Mouse (Mus musculus) thymus, adult 2 months (tissue): Measurements from ENCODE around the gene Krtdap. TPM values are rescaled to one million over a fixed set of nuclear protein-coding genes. Genes with fewer than 3 reads are reported as not detected.

Experiments used
- DNase-seq: peaks from one replicate; pipeline ENCODE4 v3.0.0; 2021
- H3K27ac ChIP-seq: fragments of 200-500 bp; 2 replicates; pipeline ENCODE4 v1.5.1; 2012; ENCODE audit warnings: low read length, control low read depth; ENCODE audit not compliant: control insufficient read depth, insufficient read depth
- H3K27me3 ChIP-seq: fragments of 200-500 bp; 2 replicates; pipeline ENCODE4 v1.6.1; 2012; ENCODE audit warnings: mild to moderate bottlenecking, low read length, moderate library complexity, mixed read lengths; ENCODE audit not compliant: control insufficient read depth, insufficient read depth
- H3K36me3 ChIP-seq: fragments of 200-500 bp; 2 replicates; pipeline ENCODE4 v1.6.1; 2012; ENCODE audit warnings: mild to moderate bottlenecking, low read length, moderate library complexity; ENCODE audit not compliant: control insufficient read depth, insufficient read depth
- H3K4me1 ChIP-seq: fragments of 200-500 bp; replicated peaks from 2 replicates; pipeline ENCODE4 v1.6.1; 2012; ENCODE audit warnings: low read length; ENCODE audit not compliant: control insufficient read depth, insufficient read depth
- H3K4me3 ChIP-seq: fragments of 200-500 bp; 2 replicates; pipeline ENCODE4 v1.5.1; 2012; ENCODE audit warnings: mild to moderate bottlenecking, low read length, control low read depth, moderate library complexity; ENCODE audit not compliant: control insufficient read depth, insufficient read depth
- CTCF ChIP-seq: fragments of 200-500 bp; IDR thresholded peaks from 2 replicates; pipeline ENCODE4 v1.5.1; 2012; ENCODE audit warnings: mild to moderate bottlenecking, control low read depth, low read length, moderate library complexity, borderline replicate concordance; ENCODE audit not compliant: control insufficient read depth, poor library complexity, insufficient read depth; ENCODE audit errors: extremely low read depth
- POLR2A ChIP-seq: fragments of 200-500 bp; IDR thresholded peaks from 2 replicates; pipeline ENCODE4 v1.6.1; 2012; ENCODE audit warnings: mild to moderate bottlenecking, low read length, control low read depth, moderate library complexity; ENCODE audit not compliant: control insufficient read depth, poor library complexity, insufficient read depth; ENCODE audit errors: extremely low read depth
- WGBS: fragments of 180-500 bp; shearing (Covaris S2); methylation state at CpG from one replicate; pipeline ENCODE4 v1.1.7; 2018; 5-methylcytosine and 5-hydroxymethylcytosine counted together
- polyA plus RNA-seq: library from polyadenylated mRNA; depleted of rRNA; stranded (reverse); fragments of >200 nt; gene quantifications from 2 replicates; pipeline ENCODE4 v1.2.3, GENCODE M21; 2012

The Krtdap gene
- polyA plus RNA-seq, 1 experiment = 18.3 TPM

- WGBS = 86% methylated on average over 1 of the region's 1 CpGs
- Histone ChIP-seq H3K4me1 (no peaks in the 10 kb centered on the region), H3K27ac (no peak overlapping the region), H3K27me3 (no peaks in the 10 kb centered on the region), H3K36me3 (no peaks in the 10 kb centered on the region), H3K4me3 (no peak overlapping the region)
- no peak for DNase-seq
- no peak for TF ChIP-seq POLR2A
- no peak for TF ChIP-seq CTCF
Observed at GRCm38 (mm10) chr7:30785154-30785553, 2.5 kb upstream of the Krtdap start.

GRCm38 (mm10) chr7:30785721-30786546, 1.8 kb upstream of the Krtdap start:
- TF ChIP-seq CTCF = no peak
- TF ChIP-seq POLR2A = no peak
- Histone ChIP-seq H3K36me3 (no peaks in the 10 kb centered on the region), H3K27me3 (no peaks in the 10 kb centered on the region), H3K27ac (no peak overlapping the region), H3K4me1 (no peaks in the 10 kb centered on the region), H3K4me3 (no peak overlapping the region)
- DNase-seq = no peak
- WGBS = 93% methylated on average over 13 of the region's 13 CpGs

GRCm38 (mm10) chr7:30790141-30790540, 2.4 kb downstream of the Krtdap start:
- Histone ChIP-seq H3K36me3 (no peaks in the 10 kb centered on the region), H3K4me1 (no peaks in the 10 kb centered on the region), H3K4me3 (no peak overlapping the region), H3K27me3 (no peaks in the 10 kb centered on the region), H3K27ac (no peak overlapping the region)
- no peak for DNase-seq
- 92% methylated on average over 10 of the region's 10 CpGs for WGBS
- no peak for TF ChIP-seq POLR2A
- TF ChIP-seq CTCF = no peak

GRCm38 (mm10) chr7:30791921-30792320, 4.2 kb downstream of the Krtdap start:
- H3K4me1 ChIP-seq = no peaks in the 10 kb centered on the region
- no peaks in the 10 kb centered on the region for H3K27me3 ChIP-seq
- H3K27ac ChIP-seq = no peak overlapping the region
- no peak for DNase-seq
- TF ChIP-seq POLR2A (no peak), CTCF (no peak)
- H3K36me3 ChIP-seq = no peaks in the 10 kb centered on the region
- no peak overlapping the region for H3K4me3 ChIP-seq
- WGBS = 26% methylated on average over 9 of the region's 9 CpGs

- H3K27ac ChIP-seq = no peak overlapping the region
- TF ChIP-seq CTCF (no peak), POLR2A (no peak)
- H3K4me1 ChIP-seq = no peaks in the 10 kb centered on the region
- H3K36me3 ChIP-seq = no peaks in the 10 kb centered on the region
- no peak overlapping the region for H3K4me3 ChIP-seq
- no peaks in the 10 kb centered on the region for H3K27me3 ChIP-seq
- DNase-seq = no peak
Observed at GRCm38 (mm10) chr7:30794921-30795320, 7.2 kb downstream of the Krtdap start.

- 92% methylated on average over 1 of the region's 1 CpGs for WGBS
- no peaks in the 10 kb centered on the region for H3K4me1 ChIP-seq
Observed at GRCm38 (mm10) chr7:30796790-30797189, 9.1 kb downstream of the Krtdap start.

More at GRCm38 (mm10) chr7:30796790-30797189, 9.1 kb downstream of the Krtdap start:
- DNase-seq = no peak
- Histone ChIP-seq H3K36me3 (no peaks in the 10 kb centered on the region), H3K27me3 (no peaks in the 10 kb centered on the region), H3K4me3 (no peak overlapping the region), H3K27ac (no peak overlapping the region)
- TF ChIP-seq POLR2A (no peak), CTCF (no peak)
